In the genomic region with DNA sequence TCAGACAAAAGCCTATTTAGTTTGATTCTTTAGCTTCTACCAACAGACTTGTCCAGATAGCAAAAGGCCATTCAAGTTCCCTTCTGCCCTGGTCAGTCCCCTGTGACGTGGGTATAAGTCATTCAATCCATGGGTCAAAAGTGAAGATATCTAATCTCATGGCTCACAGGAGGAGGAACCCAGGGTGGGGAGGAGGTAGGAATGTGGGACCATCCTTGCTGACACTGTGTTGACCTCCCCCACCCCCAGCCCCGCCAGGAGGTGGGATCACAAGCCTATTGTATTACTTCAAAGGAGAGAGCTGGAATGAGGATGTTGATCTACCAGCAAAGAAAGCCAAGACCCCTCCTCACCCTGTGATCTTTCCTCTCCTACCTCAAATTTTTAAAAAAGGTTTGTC, we compare ENCODE assay signal across 26 mouse cellular contexts.
DNase-seq lines count a peak whose midpoint lies in the region; ATAC-seq and TF ChIP-seq lines count a peak whose summit lies in the region.
"Had no signal": no experiment of that assay in that cellular context is flagged by ENCODE, and none has a peak within 500 bp of the region (broad histone marks: within the 10 kb centered on the region; RNA-seq: fewer than 3 reads in every experiment).

No protein-coding gene starts in this region.

- no peak overlapping the region for H3K27ac ChIP-seq in kidney, embryonic 16.5 days (ENCODE audit: low read length)
- no peak overlapping the region for H3K27ac ChIP-seq in ES-E14 (ENCODE audit: insufficient read depth, low read depth, low read length, poor library complexity, severe bottlenecking)
- H3K27ac ChIP-seq: embryonic facial prominence, embryonic 10.5 days; embryonic facial prominence, embryonic 13.5 days; forebrain, embryonic 12.5 days; forebrain, embryonic 15.5 days; heart, adult 2 months; heart, embryonic 10.5 days; heart, embryonic 13.5 days; hindbrain, embryonic 14.5 days; hindbrain, postnatal 0 days had no signal

- H3K4me3 ChIP-seq in kidney, embryonic 16.5 days (ENCODE audit: low read length), result no peak overlapping the region
- no peak overlapping the region for H3K4me3 ChIP-seq in ES-E14 (ENCODE audit: insufficient read depth in 1 of 2, low read depth in 1 of 2, low read length in 2 of 2, poor library complexity in 1 of 2, severe bottlenecking in 1 of 2)
- H3K4me3 ChIP-seq: embryonic facial prominence, embryonic 10.5 days; embryonic facial prominence, embryonic 13.5 days; erythroblast, embryonic 14.5 days; forebrain, embryonic 12.5 days; forebrain, embryonic 15.5 days; heart, adult 2 months; heart, embryonic 10.5 days; heart, embryonic 13.5 days had no signal

- H3K4me1 ChIP-seq in kidney, embryonic 16.5 days (ENCODE audit: insufficient read depth, low read length), result peaks cover 2% of the 10 kb centered on the region; the same call in 1 of the 2 replicates
- peaks cover 5 to 6% of the 10 kb centered on the region in 2 experiments; a peak in 2 of 4 replicates for H3K4me1 ChIP-seq in ES-E14 (ENCODE audit: control insufficient read depth in 2 of 2, insufficient read depth in 2 of 2, low read length in 2 of 2, poor library complexity in 1 of 2)
- H3K4me1 ChIP-seq: embryonic facial prominence, embryonic 13.5 days; forebrain, embryonic 12.5 days; forebrain, embryonic 15.5 days had no signal

- H3K9ac ChIP-seq in kidney, embryonic 16.5 days (replicated peaks; ENCODE audit: low read length), result no peak overlapping the region
- no peak overlapping the region for H3K9ac ChIP-seq in ES-E14 (ENCODE audit: insufficient read depth, low read depth, low read length, poor library complexity, severe bottlenecking)
- H3K9ac ChIP-seq: embryonic facial prominence, embryonic 13.5 days; forebrain, embryonic 12.5 days; forebrain, embryonic 15.5 days; heart, embryonic 13.5 days; hindbrain, embryonic 14.5 days had no signal

- peak; percentile 28 for DNase-seq in embryo, embryonic 9.5 days (ENCODE audit: extremely low spot score)
- DNase-seq in embryo, embryonic 11 days, result no peak
- no peak for DNase-seq in kidney, postnatal 36 days
- peak; percentile 34 for DNase-seq in ES-E14 (ENCODE audit: low read depth, low spot score)
- DNase-seq in yolk sac, embryonic 10.5 days (ENCODE audit: low spot score), result peak; percentile 16
- DNase-seq in cerebellum, adult 11-12 months, result no peak
- no peak for DNase-seq in cerebellum, postnatal 14 days
- DNase-seq: adrenal gland, adult 2 months; adrenal gland, postnatal 14 days; cerebellum, adult 11 months; cerebellum, adult 8-10 months; cerebellum, postnatal 10 days; gastrocnemius, postnatal 25 days; heart, adult 2 months; heart, postnatal 14 days; heart, postnatal 4 days had no signal

- H3K9me3 ChIP-seq in kidney, embryonic 16.5 days (ENCODE audit: low read length), result no peaks in the 10 kb centered on the region
- H3K9me3 ChIP-seq in ES-E14 (ENCODE audit: control insufficient read depth, insufficient read depth, low read depth, low read length), result no peaks in the 10 kb centered on the region
- H3K9me3 ChIP-seq: embryonic facial prominence, embryonic 10.5 days; embryonic facial prominence, embryonic 13.5 days; forebrain, embryonic 12.5 days; forebrain, embryonic 15.5 days; heart, embryonic 10.5 days; heart, embryonic 13.5 days had no signal

- H3K36me3 ChIP-seq in kidney, embryonic 16.5 days (ENCODE audit: insufficient read depth, low read length), result no peaks in the 10 kb centered on the region
- no peaks in the 10 kb centered on the region for H3K36me3 ChIP-seq in ES-E14 (ENCODE audit: control insufficient read depth, insufficient read depth, low read length, poor library complexity, severe bottlenecking)
- H3K36me3 ChIP-seq: embryonic facial prominence, embryonic 10.5 days; embryonic facial prominence, embryonic 13.5 days; forebrain, embryonic 12.5 days; forebrain, embryonic 15.5 days; heart, embryonic 10.5 days; heart, embryonic 13.5 days had no signal

- no peaks in the 10 kb centered on the region for H3K27me3 ChIP-seq in kidney, embryonic 16.5 days (ENCODE audit: insufficient read depth, low read length)
- H3K27me3 ChIP-seq: embryonic facial prominence, embryonic 13.5 days; forebrain, embryonic 12.5 days; forebrain, embryonic 15.5 days had no signal

- H3K4me2 ChIP-seq in kidney, embryonic 16.5 days (replicated peaks; ENCODE audit: low read depth, low read length), result no peak overlapping the region
- H3K4me2 ChIP-seq: embryonic facial prominence, embryonic 13.5 days; forebrain, embryonic 12.5 days; forebrain, embryonic 15.5 days; heart, embryonic 13.5 days; hindbrain, embryonic 14.5 days had no signal

- in situ Hi-C loops in ES-E14 (cut with MboI; ENCODE audit: low sequenced_read_pairs in 2 of 2, unreplicated experiment in 2 of 2), result no loop called here

- ATAC-seq in kidney, embryonic 16.5 days (ENCODE audit: low FRiP score, low TSS enrichment), result peak; percentile 71; the same call in 1 of the 2 replicates
- ATAC-seq: forebrain, embryonic 15.5 days; hindbrain, postnatal 0 days had no signal

- 33% methylated on average over 2 of the region's 2 CpGs for WGBS in kidney, embryonic 16.5 days

TF ChIP-seq in ES-E14, 5 proteins besides CTCF, POLR2A, EP300 and RAD21:
- TF ChIP-seq CHD2 (IDR thresholded peaks at IDR 0.05; ENCODE audit: low read depth, low read length), result no peak
- TF ChIP-seq MAFK (IDR thresholded peaks at IDR 0.05; ENCODE audit: insufficient read depth, low read depth, low read length), result no peak
- no peak for TF ChIP-seq ZNF384 (IDR thresholded peaks at IDR 0.05; ENCODE audit: low read depth, low read length)
- no peak for TF ChIP-seq HCFC1 (IDR thresholded peaks at IDR 0.05; ENCODE audit: borderline replicate concordance, insufficient read depth, low read length)
- no peak for TF ChIP-seq ZC3H11A (IDR thresholded peaks at IDR 0.05; ENCODE audit: borderline replicate concordance, low read depth, low read length)

Comparison
In these comparisons a context has a peak if more than half of its experiments do, and no peak if none do; other contexts are left out.
1. DNase-seq: peak in embryo, embryonic 9.5 days (single experiment), ES-E14 (single experiment) and yolk sac, embryonic 10.5 days (single experiment); none in embryo, embryonic 11 days (single experiment), kidney, postnatal 36 days (0 of 2), cerebellum, adult 11-12 months (single experiment) and cerebellum, postnatal 14 days (0 of 2).